Mouse (Mus musculus): ENCODE measurements around the gene Tshb.

The Tshb gene

GRCm38 (mm10) chr3:102782618-102783017 lies at the start of gene Tshb:
Gene Tshb (minus strand): TSS chr3:102782718.
- DNase-seq (ENCODE audit: low spot score), result no peak

DNA sequence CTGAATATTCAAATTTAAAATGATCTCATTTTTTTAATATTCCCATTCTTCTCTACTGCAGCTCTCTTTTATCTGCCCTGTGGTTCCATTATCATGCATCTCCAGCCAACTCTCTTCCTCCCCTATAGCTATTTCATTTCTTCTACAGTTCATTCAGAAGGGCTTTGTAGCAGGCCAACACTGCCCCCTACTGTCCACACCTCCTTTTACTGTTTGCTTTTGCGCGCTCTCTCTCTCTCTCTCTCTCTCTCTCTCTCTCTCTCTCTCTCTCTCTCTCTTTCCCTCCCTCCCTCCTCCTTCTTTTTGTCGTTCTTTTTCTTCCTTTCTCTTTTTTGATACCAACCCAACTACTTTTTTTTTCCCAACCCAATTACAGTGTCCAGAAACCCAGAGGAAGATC lies 21.4 kb upstream of the Tshb start:
- peak; percentile 54 for DNase-seq (ENCODE audit: low spot score)

DNA sequence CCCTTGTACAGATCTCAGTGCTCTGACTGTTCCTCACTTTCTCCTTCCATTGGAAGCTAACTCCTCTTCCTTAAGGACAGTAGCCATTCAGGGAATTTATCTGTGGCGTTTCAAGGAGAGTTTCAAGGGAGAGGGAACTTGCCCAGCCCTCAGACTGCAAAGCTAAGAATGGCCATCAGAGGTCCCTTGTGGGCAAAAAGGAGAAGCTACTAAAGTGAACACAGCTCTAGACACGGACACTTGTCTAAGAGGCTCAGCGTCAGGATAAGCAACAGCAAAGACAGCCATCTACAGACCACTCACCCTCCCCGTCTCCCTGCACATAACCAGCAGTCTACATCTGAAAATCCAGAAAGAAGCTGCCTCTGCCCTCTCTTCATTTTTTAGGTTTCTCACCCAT lies 4.9 kb upstream of the Tshb start:
- DNase-seq (ENCODE audit: low spot score), result no peak

DNA sequence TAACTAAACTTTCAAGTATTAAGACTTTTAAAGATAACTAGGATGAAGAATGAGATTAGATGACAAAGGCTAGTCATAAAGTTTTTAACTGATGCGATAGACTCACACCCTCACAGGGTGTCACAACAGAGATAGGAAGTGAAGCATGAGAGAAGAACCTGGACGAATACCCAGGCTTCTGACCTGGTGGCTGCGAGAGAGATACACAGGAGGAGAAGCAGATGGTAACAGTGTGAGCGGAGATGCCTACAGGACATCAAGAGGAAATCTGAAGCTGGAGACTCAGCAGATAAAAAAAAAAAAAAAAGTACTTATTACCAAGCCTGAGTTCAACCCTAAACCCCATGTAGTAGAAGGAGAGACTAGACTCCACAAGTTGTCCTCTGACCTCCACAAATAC lies 9.5 kb downstream of the Tshb start:
- no peak for DNase-seq (ENCODE audit: low spot score)

DNA sequence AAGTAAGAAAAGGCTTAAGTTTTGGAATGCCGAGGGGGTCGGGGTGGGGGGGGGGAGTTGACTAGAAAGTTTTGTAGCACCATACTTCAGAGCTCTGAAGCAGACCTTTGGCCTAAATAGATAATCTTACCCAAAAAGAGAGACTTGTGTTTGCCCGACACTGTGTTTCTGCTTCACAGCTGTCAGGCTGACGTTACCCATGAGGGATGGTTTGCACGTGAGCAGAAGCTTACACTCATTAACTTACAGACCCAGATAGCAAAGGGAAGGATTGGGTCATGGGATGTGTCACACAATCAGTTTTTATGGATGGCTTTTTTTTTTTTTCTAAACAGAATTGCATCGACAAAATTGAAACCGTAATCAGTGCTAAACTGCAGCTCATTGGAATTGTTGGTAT lies 17.7 kb downstream of the Tshb start:
- no peak for DNase-seq (ENCODE audit: low spot score)

- DNase-seq (ENCODE audit: low spot score), result no peak
Observed at GRCm38 (mm10) chr3:102763713-102764400, 18.7 kb downstream of the Tshb start.

- DNase-seq (ENCODE audit: low spot score), result no peak
Observed at GRCm38 (mm10) chr3:102762388-102762787, 20.1 kb downstream of the Tshb start.

- no peak for DNase-seq (ENCODE audit: low spot score)
Observed at GRCm38 (mm10) chr3:102760236-102760635, 22.3 kb downstream of the Tshb start.

DNA sequence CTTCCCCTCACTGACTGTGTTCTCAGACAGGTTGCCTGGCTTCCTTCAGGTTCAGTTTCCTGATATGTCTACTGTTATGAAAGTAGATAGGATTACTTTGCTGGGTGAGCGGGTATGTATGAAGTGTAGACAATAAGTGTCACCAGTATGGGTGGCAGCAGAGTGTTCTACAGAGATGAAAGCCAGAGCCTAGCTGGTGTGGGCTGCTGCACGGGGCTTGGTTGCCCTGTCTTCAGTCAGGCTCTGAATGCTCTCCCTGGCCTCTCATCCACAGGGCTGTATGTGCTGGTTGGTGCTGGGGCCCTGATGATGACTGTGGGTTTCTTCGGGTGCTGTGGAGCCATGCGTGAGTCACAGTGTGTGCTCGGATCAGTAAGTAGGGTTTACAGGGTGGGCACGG lies 25.5 kb downstream of the Tshb start:
- no peak for DNase-seq (ENCODE audit: low spot score)

DNA sequence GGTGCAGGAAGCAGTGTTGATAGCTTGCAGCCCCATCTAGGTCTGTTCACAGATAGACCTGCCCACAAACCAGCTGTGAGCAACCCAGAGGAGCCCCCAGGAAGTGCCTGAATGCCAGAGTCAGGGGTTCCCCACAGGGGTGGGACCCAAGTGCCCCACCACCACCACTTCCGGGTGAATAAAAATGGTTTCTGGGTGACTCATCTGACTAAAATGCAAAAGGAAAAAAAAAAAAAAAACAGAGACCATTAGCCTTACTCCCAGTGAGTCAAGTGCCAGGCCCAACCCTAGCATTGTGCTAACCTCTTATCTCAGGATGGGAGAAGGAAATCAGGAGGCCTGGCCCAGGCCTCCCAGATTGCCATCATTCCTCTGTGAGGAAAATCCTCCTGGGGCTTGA lies 26.7 kb downstream of the Tshb start:
- DNase-seq (ENCODE audit: low spot score), result no peak

DNA sequence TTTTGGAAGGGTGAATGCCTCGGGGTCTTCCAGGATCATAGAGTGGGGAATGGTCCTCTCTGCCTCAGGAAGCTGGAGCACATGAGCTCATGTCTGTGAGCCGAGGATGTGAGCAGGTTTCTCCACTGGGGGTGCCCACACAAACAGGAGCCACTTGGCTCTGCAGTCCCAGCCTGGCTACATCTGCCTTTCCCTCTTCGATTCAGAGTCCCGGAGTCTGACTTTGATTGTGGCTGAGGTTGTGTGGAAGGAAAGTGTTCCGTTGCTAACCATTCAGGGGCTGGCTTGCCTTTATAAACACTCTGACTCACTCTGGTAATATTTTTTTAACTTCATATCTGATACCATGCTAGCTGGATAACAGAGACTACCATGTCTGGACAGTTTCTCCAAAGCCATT lies 30.1 kb downstream of the Tshb start:
- DNase-seq (ENCODE audit: low spot score), result no peak

GRCm38 (mm10) chr3:102752053-102752452 lies 30.5 kb downstream of the Tshb start:
- no peak for DNase-seq (ENCODE audit: low spot score)

DNA sequence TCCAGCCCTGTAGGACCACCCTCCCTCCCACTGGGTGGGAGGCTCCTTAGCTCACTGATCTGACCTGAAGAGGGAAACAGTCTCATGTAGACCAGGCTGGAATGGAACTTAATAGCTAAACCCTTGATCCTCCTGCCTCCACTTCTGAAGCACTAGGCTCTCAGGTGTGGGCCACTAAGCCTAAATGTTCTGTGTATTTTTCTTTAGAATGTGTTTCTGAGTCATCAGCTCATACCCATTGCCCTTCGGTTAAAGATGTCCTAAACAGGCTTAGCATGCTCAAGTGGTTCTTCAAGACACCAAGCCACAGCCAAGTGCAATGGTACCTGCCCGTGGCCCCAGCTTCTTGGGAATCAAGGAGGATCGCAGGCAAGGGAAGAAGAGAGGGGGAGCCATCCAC lies 31.0 kb downstream of the Tshb start:
- no peak for DNase-seq (ENCODE audit: low spot score)

DNA sequence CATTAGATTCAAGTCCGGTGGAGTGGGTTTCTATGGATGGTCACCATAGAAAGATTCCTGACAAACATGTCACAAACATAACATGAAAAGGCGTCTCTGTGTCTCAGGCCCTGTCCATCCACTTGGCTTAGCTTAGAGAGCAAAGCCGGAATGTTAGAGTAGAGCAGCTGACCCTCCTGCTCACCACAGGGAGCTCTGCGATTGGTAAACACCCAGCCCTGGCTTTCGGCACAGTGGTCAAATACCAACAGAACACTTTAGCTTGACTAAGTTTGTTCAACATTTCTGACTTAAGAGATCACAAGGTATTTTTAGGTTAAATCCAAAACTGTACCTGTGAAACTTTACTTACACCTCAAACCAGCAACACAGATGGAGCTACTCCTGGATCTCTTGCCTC lies 31.4 kb downstream of the Tshb start:
- DNase-seq (ENCODE audit: low spot score), result no peak

DNA sequence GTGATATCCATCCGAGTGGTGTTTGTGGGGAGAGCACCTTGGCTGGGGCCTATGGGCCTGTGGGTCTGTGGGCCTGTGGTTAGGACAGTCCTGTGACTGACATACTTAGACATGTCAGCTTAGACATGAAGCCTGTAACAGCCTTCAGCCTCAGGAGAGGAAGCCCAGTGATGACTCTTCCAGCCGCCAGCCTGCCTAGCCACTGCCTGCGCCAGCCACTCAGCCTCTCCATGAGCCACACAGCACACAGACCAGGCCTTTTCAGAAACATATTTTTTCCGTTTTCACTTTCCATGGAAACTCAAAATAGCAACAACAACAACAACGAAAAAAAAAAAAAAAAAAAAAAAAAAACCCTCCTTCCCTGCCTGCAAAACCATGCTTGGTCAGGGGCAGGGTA lies 33.8 kb downstream of the Tshb start:
- no peak for DNase-seq (ENCODE audit: low spot score)

DNA sequence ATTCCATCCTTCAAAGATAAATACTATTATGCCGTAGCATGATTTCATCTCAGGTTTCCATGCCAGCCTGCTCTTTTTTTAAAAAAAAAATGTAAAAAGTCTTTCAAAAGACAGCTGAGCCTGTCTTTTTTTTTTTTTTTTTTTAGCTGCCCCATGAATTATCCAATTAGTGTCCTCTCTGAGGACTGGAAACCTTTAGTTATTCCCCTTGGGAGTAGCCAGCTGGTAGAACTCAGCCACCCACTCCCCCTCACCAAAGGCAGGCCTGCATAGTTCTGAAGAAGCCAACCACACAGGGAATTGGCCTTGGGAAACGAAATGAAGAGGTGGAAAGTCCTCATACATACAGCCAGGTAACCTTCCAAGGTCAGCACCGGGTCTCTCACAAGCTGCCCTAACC lies 34.5 kb downstream of the Tshb start:
- DNase-seq (ENCODE audit: low spot score), result no peak

DNA sequence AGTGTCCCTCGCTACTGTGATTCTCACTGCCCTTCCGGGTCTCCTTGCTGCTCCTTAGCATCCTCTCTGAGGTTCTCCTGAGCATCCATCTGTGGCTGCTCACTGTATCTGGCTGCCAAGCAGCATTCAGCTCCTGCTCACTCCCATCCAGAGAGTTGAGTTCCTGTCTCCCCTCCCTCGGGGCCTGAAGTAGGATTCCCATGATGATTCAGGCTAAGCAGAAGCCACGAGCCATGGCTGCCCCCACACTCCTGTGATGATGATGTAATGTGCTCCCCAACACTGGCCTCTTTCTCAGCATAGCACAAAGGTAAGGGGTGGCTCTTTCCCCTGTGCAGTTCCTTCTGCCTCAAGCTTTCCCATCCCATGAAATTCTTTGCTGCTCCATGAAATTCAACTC lies 36.3 kb downstream of the Tshb start:
- DNase-seq (ENCODE audit: low spot score), result no peak

DNA sequence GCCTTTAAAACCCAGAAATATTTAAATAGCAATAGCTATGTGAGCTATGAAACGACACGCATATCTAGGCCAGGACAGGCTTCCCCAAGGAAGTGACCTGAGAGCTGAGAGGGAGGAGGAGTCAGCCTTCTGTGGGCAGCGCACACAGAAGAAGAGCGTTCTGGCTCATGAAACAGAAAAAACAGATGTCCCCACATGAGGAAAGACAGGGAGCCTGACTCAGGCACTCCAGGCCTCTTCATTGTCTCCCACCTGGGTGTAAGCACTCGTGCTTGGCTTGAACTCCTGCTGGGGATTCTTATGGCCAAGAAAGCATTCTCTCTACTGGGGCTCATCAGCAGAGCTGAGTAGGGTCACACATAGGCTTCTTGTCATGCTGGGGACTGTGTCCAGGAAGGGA lies 37.9 kb downstream of the Tshb start:
- DNase-seq (ENCODE audit: low spot score), result no peak

DNA sequence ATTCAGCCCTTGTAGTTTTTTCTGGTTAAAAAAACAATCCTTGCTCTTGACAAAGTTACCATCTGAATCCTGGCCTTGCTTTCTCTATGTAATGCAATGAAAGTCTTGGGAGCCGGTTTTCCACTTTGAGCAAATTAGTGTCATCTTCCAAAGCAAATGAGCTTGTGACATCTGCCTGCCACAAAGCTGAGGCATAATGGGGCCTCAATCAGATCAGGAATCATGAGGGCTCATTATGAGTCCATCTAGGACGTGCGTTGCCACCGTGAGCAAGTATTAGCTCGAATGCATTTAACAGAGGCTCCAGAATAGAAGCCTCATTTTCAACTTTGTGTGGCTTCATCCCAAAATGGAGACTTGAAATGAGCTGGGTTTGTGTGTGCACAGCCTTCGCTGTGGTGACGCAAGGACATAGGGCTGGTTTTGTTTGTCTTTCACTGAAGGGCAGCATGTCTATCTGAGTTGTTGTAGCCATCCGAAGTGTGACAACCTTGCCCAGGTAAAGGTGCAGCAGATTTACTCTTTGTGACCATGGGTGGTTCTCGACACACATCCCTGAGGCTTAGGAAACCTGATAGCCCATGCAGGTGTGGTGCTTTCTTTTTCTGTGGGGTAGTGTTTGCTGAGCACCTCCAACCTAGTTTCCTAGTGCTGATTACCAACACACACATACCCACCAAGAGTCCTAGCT lies 38.6 kb downstream of the Tshb start:
- DNase-seq (ENCODE audit: low spot score), result no peak

DNA sequence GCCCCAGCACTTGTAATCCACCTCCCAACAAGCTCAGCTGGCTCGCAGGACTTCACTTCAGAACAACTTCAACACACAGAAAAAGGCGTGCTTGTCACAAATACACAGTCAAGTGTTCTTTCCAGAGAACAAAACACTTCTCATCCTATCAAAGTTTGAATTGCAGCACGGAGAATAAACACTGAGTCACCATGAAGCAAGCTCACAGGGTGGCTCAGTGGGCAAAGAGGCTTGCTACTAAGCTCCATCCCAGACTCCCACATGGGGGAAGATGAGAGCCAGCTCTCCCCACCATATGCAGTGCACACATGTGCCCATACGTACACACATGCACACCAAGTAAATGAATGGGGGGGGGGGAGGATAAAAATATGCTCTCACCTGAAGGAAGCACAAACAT lies 39.3 kb downstream of the Tshb start:
- DNase-seq (ENCODE audit: low spot score), result no peak

DNA sequence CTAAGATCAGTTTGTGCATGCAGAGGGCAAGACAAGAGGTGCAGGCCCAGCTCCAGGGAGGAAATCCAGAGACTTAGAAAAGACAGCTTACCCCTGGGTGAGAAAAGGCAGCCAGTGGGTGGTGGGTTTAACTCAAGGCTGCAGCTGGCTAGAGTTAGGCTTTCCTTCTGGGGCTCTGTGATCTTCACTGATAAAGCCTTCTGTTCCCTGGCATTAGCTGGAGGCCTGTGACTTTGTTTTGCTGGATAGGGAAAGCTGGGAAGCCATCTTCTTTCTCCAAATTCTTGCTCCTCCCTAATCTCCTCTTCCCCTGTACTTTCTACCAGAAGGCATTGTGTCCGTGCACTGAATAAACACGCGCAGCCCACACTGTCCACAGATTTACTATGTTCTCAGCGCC lies 39.8 kb downstream of the Tshb start:
- DNase-seq (ENCODE audit: low spot score), result no peak

- DNase-seq (ENCODE audit: low spot score), result no peak
Observed at GRCm38 (mm10) chr3:102738926-102739325, 43.6 kb downstream of the Tshb start.

DNA sequence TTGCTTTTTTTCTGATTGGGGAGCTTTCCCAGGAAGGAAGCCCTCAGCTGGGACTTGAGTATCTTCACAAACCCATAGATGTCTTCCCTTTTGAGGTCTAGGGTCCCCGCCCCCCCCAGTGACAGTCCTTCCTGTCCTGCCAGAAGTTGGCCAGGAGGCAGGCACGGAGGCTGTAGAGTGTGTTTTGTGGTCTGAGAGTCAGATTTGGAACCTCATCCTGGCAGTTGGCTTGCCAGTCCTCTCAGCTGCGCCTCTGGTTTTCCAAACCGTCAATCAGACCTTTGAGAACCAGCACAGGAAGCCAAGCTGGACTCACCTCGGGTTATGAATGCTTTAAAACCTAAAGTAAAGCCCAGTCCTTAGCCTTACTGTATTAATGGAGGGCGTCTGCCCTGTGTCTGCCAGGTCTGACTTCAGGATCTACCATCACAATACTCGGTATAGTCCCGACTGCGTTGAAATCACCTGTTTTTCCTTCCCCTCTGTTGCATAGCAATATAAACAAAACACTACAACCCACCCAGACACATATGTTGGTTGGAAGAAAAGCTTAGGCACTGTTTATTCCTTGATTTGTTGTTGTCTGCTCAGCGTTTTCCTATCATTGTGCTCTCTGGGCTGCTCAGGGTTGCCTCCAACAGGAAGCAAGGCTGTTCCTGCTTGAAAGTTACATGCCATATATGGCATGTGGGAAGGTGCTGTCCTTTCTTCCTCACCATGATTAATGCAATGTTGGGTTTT lies 44.2 kb downstream of the Tshb start:
- DNase-seq (ENCODE audit: low spot score), result no peak
